Comparison of ENCODE assay signal across 1 mouse cellular context in the genomic region with DNA sequence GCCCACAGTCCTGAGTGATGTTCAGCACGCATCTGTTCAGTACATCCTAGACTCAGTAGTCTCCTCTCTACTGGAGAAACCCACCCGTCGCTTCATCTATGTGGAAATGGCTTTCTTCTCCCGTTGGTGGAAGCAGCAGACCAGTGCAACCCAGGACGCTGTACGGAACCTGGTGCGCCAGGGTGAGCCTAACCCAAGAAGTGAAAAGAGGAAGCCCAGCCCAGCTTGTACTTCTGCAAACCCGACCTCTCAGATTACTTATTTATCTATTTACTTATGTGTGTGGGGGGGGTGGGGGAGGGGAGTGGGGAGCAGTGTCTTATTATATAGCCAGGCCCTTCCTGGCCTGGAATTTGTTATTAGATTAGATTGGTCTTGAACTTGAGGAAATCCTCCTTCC.
A peak's percentile ranks its signal among the peaks of the same experiment; 100 is the strongest.
TF ChIP-seq lines count a peak whose summit lies in the region.

No protein-coding gene starts in this region.

TF ChIP-seq in MEL, 35 proteins besides CTCF, POLR2A, EP300 and RAD21 (continued from another document):
- TF ChIP-seq CHD2 (IDR thresholded peaks at IDR 0.05; ENCODE audit: low read length) (no peak), SMC3 (IDR thresholded peaks at IDR 0.05; ENCODE audit: low read depth, low read length) (no peak; the same call in 1 of the 2 replicates), RCOR1 (IDR thresholded peaks at IDR 0.05; ENCODE audit: low read depth, low read length) (peak; percentile 70), TCF12 (IDR thresholded peaks at IDR 0.05; ENCODE audit: low read depth, low read length) (0 out of 2 replicates have a peak, but pooled peaks have one; percentile 9), HCFC1 (IDR thresholded peaks at IDR 0.05; ENCODE audit: low read depth, low read length) (no peak), TBP (IDR thresholded peaks at IDR 0.05; ENCODE audit: low read depth, low read length) (0 out of 2 replicates have a peak, but pooled peaks have one; percentile 33), ETS1 (IDR thresholded peaks at IDR 0.05; ENCODE audit: low read depth, low read length) (peak; percentile 11; the same call in 1 of the 2 replicates), ELF1 (IDR thresholded peaks at IDR 0.05; ENCODE audit: low read depth, low read length) (no peak), TAL1 (IDR thresholded peaks at IDR 0.05; ENCODE audit: low read length) (peak; percentile 22; the same call in 1 of the 2 replicates), ZC3H11A (IDR thresholded peaks at IDR 0.05; ENCODE audit: low read depth, low read length) (no peak)
